Mouse (Mus musculus) lung, postnatal 0 days (tissue): ENCODE results near the gene Zfp993. TPM values are rescaled to one million over a fixed set of nuclear protein-coding genes. Genes with fewer than 3 reads are reported as not detected.
"Not testable (repeated sequence)": the region's sequence is repeated elsewhere in the genome, so short reads cannot be mapped to it uniquely, and the experiment has no call there.

Source experiments
- ATAC-seq: fragments of 200-750 bp; cut with Nextera tagmentation; 2 replicates; pipeline ENCODE4 v1.8.0; 2017; ENCODE audit warnings: moderate library complexity
- DNase-seq: peaks from one replicate; pipeline ENCODE4 v3.0.0-alpha.2; 2016; ENCODE audit warnings: low spot score
- H3K27ac ChIP-seq: fragments of 300-500 bp; sonication (generic); 2 replicates; pipeline ENCODE4 v1.5.1; 2014; ENCODE audit warnings: antibody characterized with exemption, mild to moderate bottlenecking, low read length, mixed read lengths
- H3K27me3 ChIP-seq: fragments of 300-500 bp; sonication (generic); replicated peaks from 2 replicates; pipeline ENCODE4 v1.6.1; 2014; ENCODE audit warnings: low read length, mixed read lengths; ENCODE audit not compliant: insufficient read depth
- H3K36me3 ChIP-seq: fragments of 300-500 bp; sonication (generic); 2 replicates; pipeline ENCODE4 v1.6.1; 2014; ENCODE audit warnings: low read length, mixed read lengths; ENCODE audit not compliant: insufficient read depth
- H3K4me1 ChIP-seq: fragments of 300-500 bp; sonication (generic); 2 replicates; pipeline ENCODE4 v1.6.1; 2014; ENCODE audit warnings: antibody characterized with exemption, low read depth, low read length, mixed read lengths; ENCODE audit not compliant: insufficient read depth
- H3K4me2 ChIP-seq: fragments of 300-500 bp; sonication (generic); replicated peaks from 2 replicates; pipeline ENCODE4 v1.6.1; 2014; ENCODE audit warnings: low read depth, mild to moderate bottlenecking, low read length, moderate library complexity, mixed read lengths
- H3K4me3 ChIP-seq: fragments of 300-500 bp; sonication (generic); 2 replicates; pipeline ENCODE4 v1.5.1; 2014; ENCODE audit warnings: low read depth, low read length
- H3K9ac ChIP-seq: fragments of 300-500 bp; sonication (generic); replicated peaks from 2 replicates; pipeline ENCODE4 v1.6.1; 2014; ENCODE audit warnings: low read depth, mild to moderate bottlenecking
- H3K9me3 ChIP-seq: fragments of 300-500 bp; sonication (generic); 2 replicates; pipeline ENCODE4 v1.6.1; 2016; ENCODE audit warnings: low read length, mixed read lengths
- WGBS: fragments of 180-500 bp; shearing (Covaris S2); extraction: QIAGEN DNeasy Blood & Tissue Kit; methylation state at CpG from one replicate; pipeline ENCODE4 v1.1.7; 2014; 5-methylcytosine and 5-hydroxymethylcytosine counted together
- polyA plus RNA-seq: library from polyadenylated mRNA; unstranded; fragments of >200 nt; fragmentation: Nextera tagmentation; extraction: Ambion mirVana; gene quantifications from 2 replicates; pipeline ENCODE4 v1.2.1, GENCODE M21; 2015

Gene Zfp993
- polyA plus RNA-seq = 0.41 and 0.86 TPM in 2 replicates

DNA sequence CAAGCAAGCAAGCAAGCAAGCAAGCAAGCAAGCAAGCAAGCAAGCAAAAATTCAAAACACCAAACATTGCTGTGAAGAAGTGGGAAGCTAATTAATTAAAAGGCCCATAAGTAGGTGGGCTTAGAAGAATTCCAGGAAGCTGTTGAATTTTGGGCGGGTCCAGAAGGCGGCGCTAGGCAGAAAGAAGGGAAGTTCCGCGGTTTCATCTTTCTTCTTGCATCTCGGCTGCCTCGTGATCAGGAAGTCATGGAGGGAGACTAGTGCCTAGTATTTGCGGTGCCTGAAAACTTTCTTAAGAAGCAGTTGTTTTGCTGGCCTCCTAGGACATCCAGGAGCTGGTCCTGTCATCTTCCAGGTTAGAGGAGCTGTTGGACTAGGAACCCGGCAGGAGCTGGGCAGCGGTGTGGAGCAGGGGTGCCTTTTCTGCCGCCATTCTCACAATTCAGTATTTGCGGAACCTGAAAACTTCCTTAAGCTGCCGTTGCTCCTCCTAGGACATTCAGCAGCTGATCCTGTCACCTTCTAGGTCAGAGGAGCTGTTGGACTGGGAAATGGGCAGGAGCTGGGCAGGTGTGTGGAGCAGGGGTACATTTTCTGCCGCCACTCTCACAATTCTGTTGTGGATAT is at the start of gene Zfp993:
TSS of gene Zfp993 (plus strand) at position 188 of the 627 bp plus-strand sequence.
- H3K4me3 ChIP-seq, H3K27me3 ChIP-seq, H3K4me2 ChIP-seq, ATAC-seq, DNase-seq, H3K9me3 ChIP-seq, H3K9ac ChIP-seq, H3K4me1 ChIP-seq, H3K36me3 ChIP-seq, H3K27ac ChIP-seq: not testable (repeated sequence)
- no CpG with 5 or more reads among the region's 14 CpGs for WGBS

DNA sequence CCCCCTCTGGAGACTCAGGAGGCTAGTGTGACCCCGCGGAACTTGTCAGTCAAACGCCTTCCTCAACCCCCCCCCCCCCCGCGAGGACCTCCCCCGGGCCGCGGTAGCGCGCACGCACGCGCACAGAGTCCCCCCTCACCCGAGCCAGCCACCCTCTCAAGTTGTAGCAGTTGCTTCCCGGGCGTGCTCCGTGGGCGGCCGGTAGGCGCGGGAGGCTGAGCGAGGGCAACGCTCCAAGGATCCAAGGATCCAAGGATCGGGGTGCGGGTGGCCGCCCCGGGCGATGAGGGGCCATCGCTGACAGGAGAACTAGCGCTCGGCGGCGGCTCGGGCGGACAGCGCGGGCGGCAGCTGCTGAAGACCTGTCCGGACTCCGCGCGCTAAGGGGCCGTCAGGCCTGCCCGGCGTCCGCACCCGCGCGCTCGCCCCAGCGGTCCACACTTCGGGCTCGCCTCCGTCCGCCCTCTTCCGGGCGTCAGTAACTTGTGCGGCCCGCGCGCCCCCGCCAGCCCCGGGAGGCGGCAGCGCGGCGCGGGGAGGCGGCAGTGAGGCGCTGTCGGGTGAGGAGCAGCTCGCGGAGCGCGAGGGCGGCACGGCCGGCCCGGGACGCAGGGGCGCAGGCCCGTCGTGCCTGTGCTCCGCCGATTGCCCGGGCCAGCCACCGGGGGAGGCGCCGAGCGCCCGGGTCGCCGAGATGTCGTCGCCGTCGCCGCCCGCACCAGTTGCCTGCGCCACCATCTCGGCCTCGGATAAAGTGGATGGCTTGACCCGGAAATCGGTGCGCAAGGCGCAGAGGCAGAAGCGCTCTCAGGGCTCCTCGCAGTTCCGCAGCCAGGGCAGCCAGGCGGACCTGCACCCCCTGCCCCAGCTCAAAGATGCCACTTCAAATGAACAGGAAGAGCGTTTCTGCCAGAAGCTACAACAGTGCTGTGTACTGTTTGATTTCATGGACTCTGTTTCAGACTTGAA is 30.6 kb upstream of the Zfp993 start:
- not testable (repeated sequence) for H3K27ac ChIP-seq, H3K4me1 ChIP-seq, H3K4me3 ChIP-seq, H3K4me2 ChIP-seq, H3K27me3 ChIP-seq, H3K9me3 ChIP-seq, DNase-seq, H3K36me3 ChIP-seq, H3K9ac ChIP-seq
- 2% methylated on average over 11 of the region's 111 CpGs for WGBS
- ATAC-seq = peak; percentile 30; the same call in 1 of the 2 replicates

DNA sequence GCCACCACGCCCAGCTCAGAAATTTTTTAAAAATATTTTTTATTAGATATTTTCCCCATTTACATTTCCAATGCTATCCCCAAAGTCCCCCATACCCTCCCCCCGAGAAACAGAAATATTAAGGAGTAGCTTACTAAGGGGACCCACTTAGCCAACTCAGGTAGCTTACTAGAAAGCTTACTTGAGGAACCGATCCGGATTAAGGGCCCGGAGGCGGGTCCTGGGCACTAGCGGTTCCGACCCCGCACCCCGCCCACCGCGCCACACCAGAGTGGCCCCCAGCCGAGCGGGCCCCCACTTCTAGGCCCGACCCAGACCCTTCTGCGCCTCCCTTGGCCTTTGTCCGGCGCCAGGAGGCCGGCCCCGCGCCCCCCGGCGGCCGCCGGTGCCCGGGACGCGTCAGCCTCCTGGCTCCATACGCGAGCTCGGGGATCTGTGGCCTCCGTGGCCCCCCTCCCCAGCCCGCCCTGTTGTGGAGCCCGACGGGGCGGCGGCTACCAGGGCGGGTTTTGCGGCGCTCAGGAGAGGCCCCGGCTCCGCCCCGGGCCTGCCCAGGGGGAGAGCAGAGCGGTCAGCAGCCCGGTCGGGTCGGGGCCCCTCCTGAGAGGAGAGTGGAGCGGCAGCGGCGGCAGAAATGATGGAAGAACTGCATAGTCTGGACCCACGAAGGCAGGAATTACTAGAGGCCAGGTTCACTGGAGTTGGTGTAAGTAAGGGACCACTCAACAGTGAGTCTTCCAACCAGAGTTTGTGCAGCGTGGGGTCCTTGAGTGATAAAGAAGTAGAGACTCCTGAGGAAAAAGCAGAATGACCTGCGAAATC is 7.0 kb upstream of the Zfp993 start:
- H3K27me3 ChIP-seq, H3K9me3 ChIP-seq, H3K9ac ChIP-seq, H3K36me3 ChIP-seq, H3K4me3 ChIP-seq, H3K27ac ChIP-seq, H3K4me2 ChIP-seq, H3K4me1 ChIP-seq: not testable (repeated sequence)
- 12% methylated on average over 19 of the region's 53 CpGs for WGBS
- ATAC-seq (peak; percentile 67), DNase-seq (peak; percentile 2)

DNA sequence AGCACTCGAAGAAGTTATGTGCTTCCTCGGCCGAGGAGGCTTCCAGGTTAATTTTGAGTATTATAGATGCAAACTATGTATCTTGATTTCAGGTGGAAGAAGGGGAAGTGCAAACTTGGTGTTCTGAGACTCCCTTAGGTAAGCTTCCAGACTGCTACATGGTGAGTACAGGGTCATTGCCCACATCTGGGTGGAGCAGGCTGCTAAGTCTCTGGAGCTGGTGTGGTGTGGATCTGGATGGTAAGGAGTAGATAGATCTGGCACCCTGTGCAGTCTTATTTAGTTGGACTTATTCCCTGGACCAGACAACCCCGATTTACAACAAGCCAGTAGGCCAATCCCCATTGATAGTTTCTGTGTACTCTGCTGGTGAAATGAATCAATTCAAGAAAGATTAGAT is 33.6 kb downstream of the Zfp993 start:
- no CpG with 5 or more reads among the region's 4 CpGs for WGBS
- H3K4me2 ChIP-seq, H3K9ac ChIP-seq, H3K27me3 ChIP-seq, DNase-seq, H3K36me3 ChIP-seq, H3K4me3 ChIP-seq, H3K27ac ChIP-seq, H3K9me3 ChIP-seq, ATAC-seq, H3K4me1 ChIP-seq: not testable (repeated sequence)

DNA sequence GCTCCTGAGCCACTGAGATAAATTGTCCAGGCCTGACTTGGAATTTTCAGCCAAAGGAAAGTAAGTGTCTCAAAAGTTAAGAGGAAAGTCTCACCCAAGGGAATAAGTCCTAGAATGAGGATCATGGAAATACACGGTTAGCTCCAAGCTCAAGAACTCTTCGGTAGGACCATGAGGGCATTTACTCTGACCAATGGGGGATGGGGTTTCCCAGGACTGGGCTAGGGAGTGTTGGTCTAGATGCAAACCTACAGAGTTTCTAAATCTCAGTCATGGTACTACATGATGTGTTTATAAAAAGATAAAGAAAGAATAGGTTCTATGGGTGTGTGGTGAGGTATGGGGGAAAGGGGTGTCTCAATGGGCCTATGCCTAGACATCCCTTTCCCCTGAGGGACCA is 38.9 kb downstream of the Zfp993 start:
- not testable (repeated sequence) for H3K4me2 ChIP-seq, H3K9ac ChIP-seq, H3K4me1 ChIP-seq, DNase-seq, H3K27ac ChIP-seq, H3K9me3 ChIP-seq, H3K27me3 ChIP-seq, H3K4me3 ChIP-seq, H3K36me3 ChIP-seq
- no CpG with 5 or more reads among the region's 2 CpGs for WGBS
- ATAC-seq = 0 out of 2 replicates have a peak, but pooled peaks have one; percentile 9

DNA sequence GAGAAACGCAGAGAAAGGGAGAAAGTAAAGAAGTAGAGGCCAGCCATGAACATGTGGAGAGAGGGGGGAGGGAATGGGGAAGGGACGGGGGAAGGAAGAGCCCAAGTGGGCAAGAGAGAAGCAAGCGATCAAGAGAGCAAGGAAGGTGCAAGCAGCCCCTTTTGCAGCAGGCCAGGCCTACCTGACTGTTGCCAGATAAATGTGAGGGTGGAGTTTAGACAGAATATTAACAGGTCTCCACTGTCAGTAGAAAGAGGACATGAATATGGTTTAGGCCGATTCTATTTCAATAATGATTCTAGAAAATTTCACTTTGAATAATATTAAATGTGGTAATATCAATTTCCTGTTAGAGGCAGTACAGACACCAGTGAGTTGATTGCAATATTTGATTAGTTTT is 39.4 kb downstream of the Zfp993 start:
- DNase-seq, H3K4me3 ChIP-seq, H3K9me3 ChIP-seq, H3K4me2 ChIP-seq, H3K36me3 ChIP-seq, H3K27ac ChIP-seq, H3K4me1 ChIP-seq, H3K9ac ChIP-seq, H3K27me3 ChIP-seq: not testable (repeated sequence)
- 0 out of 2 replicates have a peak, but pooled peaks have one; percentile 32 for ATAC-seq
- WGBS = 93% methylated on average over 1 of the region's 4 CpGs

DNA sequence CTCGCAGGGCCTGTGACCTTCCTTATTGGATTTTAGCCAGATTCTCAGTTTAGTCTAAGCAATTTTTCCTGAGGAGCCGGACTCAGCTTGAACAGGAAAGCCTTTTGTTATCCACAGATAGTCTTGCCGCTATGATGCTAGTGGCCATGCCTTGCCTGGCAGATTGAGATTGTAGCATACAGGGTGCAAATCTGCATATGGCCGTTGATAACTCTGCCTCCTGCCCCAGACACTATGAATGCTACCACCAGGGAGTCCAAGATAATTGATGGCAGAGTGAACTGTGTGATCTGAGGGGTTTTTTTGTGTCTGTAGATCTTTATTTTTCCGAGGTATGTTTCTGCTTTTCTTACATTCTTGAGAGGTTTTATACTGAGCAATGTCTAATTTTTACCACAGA is 39.9 kb downstream of the Zfp993 start:
- H3K27ac ChIP-seq, DNase-seq, H3K4me3 ChIP-seq, ATAC-seq, H3K4me2 ChIP-seq, H3K4me1 ChIP-seq, H3K9me3 ChIP-seq, H3K27me3 ChIP-seq, H3K36me3 ChIP-seq, H3K9ac ChIP-seq: not testable (repeated sequence)
- WGBS = 73% methylated on average over 1 of the region's 5 CpGs
